Mouse (Mus musculus) kidney, embryonic 16.5 days (tissue): ENCODE data around the gene Pcbp4. TPM values are rescaled to one million over a fixed set of nuclear protein-coding genes. Genes with fewer than 3 reads are reported as not detected.
A peak's percentile ranks its signal among the peaks of the same experiment; 100 is the strongest.

Experiments
- ATAC-seq: fragments of 200-750 bp; cut with Nextera tagmentation; 2 replicates; pipeline ENCODE4 v1.8.0; 2017; ENCODE audit warnings: moderate TSS enrichment; ENCODE audit not compliant: low FRiP score, low TSS enrichment
- H3K27ac ChIP-seq: fragments of 300-500 bp; sonication (generic); 2 replicates; pipeline ENCODE4 v1.5.1; 2014; ENCODE audit warnings: low read length
- H3K27me3 ChIP-seq: fragments of 300-500 bp; sonication (generic); 2 replicates; pipeline ENCODE4 v1.6.1; 2014; ENCODE audit warnings: low read length, control low read depth, mixed read lengths; ENCODE audit not compliant: insufficient read depth
- H3K36me3 ChIP-seq: fragments of 300-500 bp; sonication (generic); 2 replicates; pipeline ENCODE4 v1.6.1; 2014; ENCODE audit warnings: low read length, control low read depth, mixed read lengths; ENCODE audit not compliant: insufficient read depth
- H3K4me1 ChIP-seq: fragments of 300-500 bp; sonication (generic); 2 replicates; pipeline ENCODE4 v1.6.1; 2014; ENCODE audit warnings: low read length, control low read depth, mixed read lengths; ENCODE audit not compliant: insufficient read depth
- H3K4me2 ChIP-seq: fragments of 300-500 bp; sonication (generic); replicated peaks from 2 replicates; pipeline ENCODE4 v1.6.1; 2014; ENCODE audit warnings: low read depth, low read length
- H3K4me3 ChIP-seq: fragments of 300-500 bp; sonication (generic); 2 replicates; pipeline ENCODE4 v1.5.1; 2014; ENCODE audit warnings: mild to moderate bottlenecking, low read length
- H3K9ac ChIP-seq: fragments of 300-500 bp; sonication (generic); replicated peaks from 2 replicates; pipeline ENCODE4 v1.6.1; 2014; ENCODE audit warnings: low read length
- H3K9me3 ChIP-seq: fragments of 300-500 bp; sonication (generic); 2 replicates; pipeline ENCODE4 v1.6.1; 2016; ENCODE audit warnings: low read length, control low read depth
- WGBS: fragments of 180-500 bp; shearing (Covaris S2); extraction: QIAGEN DNeasy Blood & Tissue Kit; methylation state at CpG from one replicate; pipeline ENCODE4 v1.1.7; 2014; 5-methylcytosine and 5-hydroxymethylcytosine counted together
- polyA plus RNA-seq: library from polyadenylated mRNA; unstranded; fragments of >200 nt; fragmentation: Nextera tagmentation; extraction: Ambion mirVana; gene quantifications from 2 replicates; pipeline ENCODE4 v1.2.1, GENCODE M21; 2015

Gene Pcbp4
- polyA plus RNA-seq, 1 experiment from 2014 or later, result 119 TPM

DNA sequence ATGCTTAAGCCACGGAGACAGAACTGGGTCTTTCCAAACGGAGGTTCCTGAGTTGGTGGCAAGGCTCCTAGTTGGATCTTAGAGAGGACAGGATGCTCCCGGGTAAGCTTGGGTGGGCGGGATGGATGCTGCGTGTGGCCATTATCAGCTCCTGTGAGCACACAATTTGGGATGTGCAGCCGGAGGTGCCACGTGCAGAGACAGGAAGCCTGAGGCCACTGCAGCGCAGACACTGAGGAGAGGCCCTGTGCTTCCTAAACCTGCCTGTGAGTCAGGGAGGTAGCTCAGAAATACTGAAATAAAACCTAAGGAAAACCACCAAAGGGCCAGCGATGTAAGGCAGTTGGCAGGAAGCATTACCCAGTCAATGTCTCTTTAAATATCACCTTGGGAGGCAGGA lies 16.7 kb downstream of the Pcbp4 start:
- H3K4me2 ChIP-seq, result no peak overlapping the region
- H3K27me3 ChIP-seq, result no peaks in the 10 kb centered on the region
- ATAC-seq, result no peak
- no peaks in the 10 kb centered on the region for H3K9me3 ChIP-seq
- no peaks in the 10 kb centered on the region for H3K36me3 ChIP-seq
- H3K4me3 ChIP-seq, result no peak overlapping the region
- 63% methylated on average over 9 of the region's 9 CpGs for WGBS
- H3K4me1 ChIP-seq, result peaks cover 28% of the 10 kb centered on the region
- H3K9ac ChIP-seq, result no peak overlapping the region
- no peak overlapping the region for H3K27ac ChIP-seq

GRCm38 (mm10) chr9:106470991-106471750 lies 18.1 kb downstream of the Pcbp4 start:
- Histone ChIP-seq H3K4me2 (peak overlapping the region; percentile 41), H3K27me3 (no peaks in the 10 kb centered on the region), H3K4me3 (0 out of 2 replicates have a peak overlapping the region, but pooled peaks have one; percentile 21), H3K36me3 (no peaks in the 10 kb centered on the region), H3K27ac (no peak overlapping the region), H3K4me1 (peaks cover 31% of the 10 kb centered on the region), H3K9ac (no peak overlapping the region; the same call in 1 of the 2 replicates), H3K9me3 (no peaks in the 10 kb centered on the region)
- ATAC-seq, result no peak
- 70% methylated on average over 14 of the region's 14 CpGs for WGBS

DNA sequence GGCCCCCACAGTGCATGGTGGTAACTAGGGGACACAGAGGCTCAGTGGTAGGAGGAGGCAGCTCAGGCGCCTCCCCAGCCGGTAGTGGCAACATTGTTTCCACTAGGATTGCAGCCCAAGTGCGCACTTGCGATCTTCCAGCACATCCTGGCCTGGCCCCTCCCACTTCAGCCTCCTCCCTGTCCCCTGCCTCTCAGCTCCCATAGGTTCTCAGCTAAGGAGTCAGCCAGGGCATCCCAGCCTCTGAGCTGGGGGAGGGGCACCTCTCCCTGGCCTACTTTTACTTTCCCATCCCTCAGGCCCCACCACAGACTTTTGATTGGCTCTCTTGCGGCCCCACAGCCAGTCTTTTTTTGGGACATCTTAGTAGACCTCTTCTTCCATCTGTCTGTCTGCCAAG lies 18.8 kb downstream of the Pcbp4 start:
- peak overlapping the region; percentile 41 for H3K4me2 ChIP-seq
- 0 out of 2 replicates have a peak, but pooled peaks have one; percentile 5 for ATAC-seq
- WGBS, result 19% methylated on average over 5 of the region's 5 CpGs
- peak overlapping the region; percentile 21; the same call in 1 of the 2 replicates for H3K4me3 ChIP-seq
- H3K9me3 ChIP-seq, result no peaks in the 10 kb centered on the region
- 0 out of 2 replicates have a peak overlapping the region, but pooled peaks have one; percentile 13 for H3K27ac ChIP-seq
- H3K36me3 ChIP-seq, result no peaks in the 10 kb centered on the region
- no peaks in the 10 kb centered on the region for H3K27me3 ChIP-seq
- H3K4me1 ChIP-seq, result peaks cover 34% of the 10 kb centered on the region
- no peak overlapping the region; the same call in 1 of the 2 replicates for H3K9ac ChIP-seq

- H3K9ac ChIP-seq, result peak overlapping the region; percentile 31
- peaks cover 34% of the 10 kb centered on the region for H3K4me1 ChIP-seq
- 0 out of 2 replicates have a peak overlapping the region, but pooled peaks have one; percentile 13 for H3K27ac ChIP-seq
- peak overlapping the region; percentile 41; the same call in 1 of the 2 replicates for H3K4me2 ChIP-seq
- H3K27me3 ChIP-seq, result no peaks in the 10 kb centered on the region
- H3K4me3 ChIP-seq, result no peak overlapping the region
- no peak for ATAC-seq
- no peaks in the 10 kb centered on the region for H3K36me3 ChIP-seq
- H3K9me3 ChIP-seq, result no peaks in the 10 kb centered on the region
- WGBS, result 67% methylated on average over 4 of the region's 4 CpGs
These were observed 19.2 kb downstream of the Pcbp4 start for GRCm38 (mm10) chr9:106472321-106472720.

GRCm38 (mm10) chr9:106473081-106473752 lies 20.1 kb downstream of the Pcbp4 start:
- H3K9me3 ChIP-seq, result no peaks in the 10 kb centered on the region
- 88% methylated on average over 16 of the region's 16 CpGs for WGBS
- H3K27me3 ChIP-seq, result no peaks in the 10 kb centered on the region
- H3K27ac ChIP-seq, result no peak overlapping the region
- no peak overlapping the region for H3K4me2 ChIP-seq
- no peak overlapping the region for H3K4me3 ChIP-seq
- H3K36me3 ChIP-seq, result no peaks in the 10 kb centered on the region
- peaks cover 42% of the 10 kb centered on the region for H3K4me1 ChIP-seq
- ATAC-seq, result no peak
- 0 out of 2 replicates have a peak overlapping the region, but pooled peaks have one; percentile 31 for H3K9ac ChIP-seq

DNA sequence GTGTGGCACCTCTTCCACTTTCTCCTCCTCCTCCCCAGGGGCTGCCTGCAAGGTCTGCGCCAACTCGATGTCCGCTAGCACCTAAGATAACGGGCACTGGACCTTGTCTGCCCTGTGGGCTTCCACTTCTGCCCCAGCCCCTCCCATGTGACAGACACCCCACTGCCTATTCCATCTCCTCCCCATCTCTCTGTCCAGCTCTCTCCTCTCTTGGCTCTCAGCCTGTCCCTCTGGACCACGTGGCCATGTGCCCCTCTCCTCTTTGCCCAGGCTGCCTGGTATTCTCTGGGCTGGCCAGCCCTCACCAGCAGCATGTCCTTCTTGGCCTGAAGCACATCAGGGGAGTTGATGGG lies 20.6 kb downstream of the Pcbp4 start:
- no peak for ATAC-seq
- Histone ChIP-seq H3K9ac (no peak overlapping the region), H3K36me3 (no peaks in the 10 kb centered on the region), H3K4me1 (peaks cover 45% of the 10 kb centered on the region), H3K27ac (no peak overlapping the region), H3K9me3 (no peaks in the 10 kb centered on the region), H3K27me3 (no peaks in the 10 kb centered on the region), H3K4me2 (no peak overlapping the region), H3K4me3 (no peak overlapping the region)
- 78% methylated on average over 5 of the region's 5 CpGs for WGBS

- Histone ChIP-seq H3K4me3 (no peak overlapping the region), H3K9me3 (no peaks in the 10 kb centered on the region), H3K4me2 (0 out of 2 replicates have a peak overlapping the region, but pooled peaks have one; percentile 15), H3K36me3 (no peaks in the 10 kb centered on the region), H3K27ac (no peak overlapping the region), H3K27me3 (no peaks in the 10 kb centered on the region), H3K4me1 (peaks cover 45% of the 10 kb centered on the region), H3K9ac (peak overlapping the region; percentile 47)
- peak; percentile 5 for ATAC-seq
- WGBS, result 5% methylated on average over 6 of the region's 6 CpGs
These were observed 21.4 kb downstream of the Pcbp4 start for GRCm38 (mm10) chr9:106474456-106474855.

- peak overlapping the region; percentile 29 for H3K9ac ChIP-seq
- no peak for ATAC-seq
These were observed 22.0 kb downstream of the Pcbp4 start for GRCm38 (mm10) chr9:106475046-106475445.

DNA sequence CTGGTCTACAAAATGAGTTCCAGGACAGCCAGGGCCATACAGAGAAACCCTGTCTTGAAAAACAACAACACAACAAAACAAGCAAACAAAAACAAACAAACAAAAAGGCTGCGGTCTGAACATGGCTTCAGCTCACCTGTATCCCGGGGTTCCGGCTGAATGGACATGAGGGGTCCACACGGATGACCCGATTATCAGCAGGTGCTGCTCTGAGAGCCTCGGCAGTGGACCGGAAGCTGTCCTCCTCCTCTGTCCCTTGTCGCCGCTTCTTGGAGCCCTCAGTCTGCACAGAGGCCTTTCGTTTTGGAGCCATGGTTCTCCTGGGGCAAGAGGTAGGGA lies 22.5 kb downstream of the Pcbp4 start, which contains the start of gene Rrp9:
TSS of gene Rrp9 (plus strand) at position 301 of the 339 bp plus-strand sequence.
- no peak for ATAC-seq
- Histone ChIP-seq H3K9me3 (no peaks in the 10 kb centered on the region), H3K36me3 (peaks cover 2% of the 10 kb centered on the region), H3K4me1 (peaks cover 45% of the 10 kb centered on the region), H3K4me3 (peak within 1 kb of the TSS; percentile 3), H3K27ac (peak within 1 kb of the TSS; percentile 63), H3K27me3 (no peaks in the 10 kb centered on the region), H3K9ac (peak within 1 kb of the TSS; percentile 55), H3K4me2 (peak within 1 kb of the TSS; percentile 37)
- 83% methylated on average over 10 of the region's 10 CpGs for WGBS

More at GRCm38 (mm10) chr9:106475046-106475445, 22.0 kb downstream of the Pcbp4 start:
- no peaks in the 10 kb centered on the region for H3K27me3 ChIP-seq
- no peak overlapping the region for H3K4me3 ChIP-seq
- H3K4me2 ChIP-seq, result no peak overlapping the region
- H3K9me3 ChIP-seq, result no peaks in the 10 kb centered on the region
- H3K36me3 ChIP-seq, result no peaks in the 10 kb centered on the region
- WGBS, result 74% methylated on average over 7 of the region's 7 CpGs
- H3K4me1 ChIP-seq, result peaks cover 45% of the 10 kb centered on the region
- no peak overlapping the region for H3K27ac ChIP-seq
